Mouse (Mus musculus) urinary bladder, postnatal 36 days (tissue): ENCODE measurements around the gene Mrpl48.

Experiments
- DNase-seq, 2 experiments: peaks; one replicate each; pipeline ENCODE4 v3.0.0; 2022; ENCODE audit warnings: low spot score in 2 of 2, mixed read lengths in 1 of 2

Mrpl48 gene

DNA sequence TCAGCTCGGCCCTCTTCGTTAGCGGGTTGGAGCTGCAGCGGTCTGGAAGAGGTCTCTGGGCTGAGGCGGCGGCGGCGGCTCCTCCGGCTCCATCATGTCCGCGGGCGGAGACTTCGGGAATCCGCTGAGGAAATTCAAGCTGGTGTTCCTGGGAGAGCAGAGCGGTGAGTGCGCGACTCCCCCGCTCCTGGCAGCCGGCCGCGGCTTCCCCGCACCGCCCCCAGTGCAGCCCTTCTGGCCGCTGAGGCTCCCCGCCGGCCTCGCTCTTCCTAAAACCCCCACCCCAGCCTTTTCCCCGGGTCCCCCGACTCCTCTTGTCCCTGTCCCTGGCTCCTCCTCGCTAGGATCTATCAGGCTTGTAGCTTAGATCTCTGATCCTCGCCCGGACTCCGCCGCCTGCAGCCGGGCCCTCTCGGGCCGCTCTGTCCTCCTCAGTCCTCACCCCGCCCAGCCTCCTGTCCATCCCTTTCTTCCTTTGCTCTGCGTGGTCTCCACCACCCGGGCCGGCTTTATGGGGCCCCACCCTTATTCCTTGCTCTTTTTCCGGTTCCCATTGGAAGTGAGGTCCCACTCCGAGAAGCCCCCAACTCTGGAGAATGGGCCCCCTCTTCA, at the start of gene Mrpl48:
TSS of gene Mrpl48 (minus strand) at position 172 of the 612 bp plus-strand sequence.
- peak; percentile 28 to 63 for DNase-seq

DNA sequence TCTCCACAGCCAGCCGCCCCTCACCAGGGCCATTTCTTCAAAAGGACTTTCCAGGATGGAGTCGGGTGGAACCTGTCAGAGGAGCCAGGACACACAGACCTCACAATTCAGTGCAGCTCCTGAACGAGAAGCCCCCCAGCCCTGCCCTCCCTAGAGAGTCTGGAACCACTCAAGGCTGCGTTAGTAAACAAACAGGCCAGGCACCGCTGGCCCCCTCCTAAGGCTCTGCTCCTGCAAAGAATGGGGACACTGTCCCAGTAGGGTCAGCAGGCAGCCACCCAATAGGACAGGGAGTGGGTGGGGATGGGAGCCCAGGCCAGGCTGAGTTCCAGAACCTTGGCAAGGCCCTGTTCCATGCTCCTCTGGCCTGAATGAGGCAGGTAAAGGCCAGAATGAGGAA, 48.6 kb upstream of the Mrpl48 start:
- DNase-seq, result no peak

DNA sequence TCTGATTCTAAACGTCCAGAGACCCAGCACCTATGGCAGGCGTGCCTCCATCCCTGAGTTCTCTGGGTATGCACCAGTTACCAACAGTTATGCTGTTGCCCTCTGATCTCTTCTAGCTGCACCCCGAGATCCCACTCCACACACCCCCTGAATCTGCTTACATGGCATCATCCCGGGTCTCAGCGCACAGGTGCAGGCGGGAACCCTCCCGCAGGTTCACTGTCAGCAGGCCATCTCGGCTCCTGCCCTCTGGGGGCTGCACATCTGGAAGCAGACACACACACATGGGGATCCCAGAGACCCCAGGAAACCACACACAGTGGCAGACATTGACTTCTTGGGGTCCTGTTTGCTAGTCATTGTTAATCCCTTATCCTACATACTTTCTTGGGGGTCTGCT, 46.3 kb upstream of the Mrpl48 start:
- no peak for DNase-seq

DNA sequence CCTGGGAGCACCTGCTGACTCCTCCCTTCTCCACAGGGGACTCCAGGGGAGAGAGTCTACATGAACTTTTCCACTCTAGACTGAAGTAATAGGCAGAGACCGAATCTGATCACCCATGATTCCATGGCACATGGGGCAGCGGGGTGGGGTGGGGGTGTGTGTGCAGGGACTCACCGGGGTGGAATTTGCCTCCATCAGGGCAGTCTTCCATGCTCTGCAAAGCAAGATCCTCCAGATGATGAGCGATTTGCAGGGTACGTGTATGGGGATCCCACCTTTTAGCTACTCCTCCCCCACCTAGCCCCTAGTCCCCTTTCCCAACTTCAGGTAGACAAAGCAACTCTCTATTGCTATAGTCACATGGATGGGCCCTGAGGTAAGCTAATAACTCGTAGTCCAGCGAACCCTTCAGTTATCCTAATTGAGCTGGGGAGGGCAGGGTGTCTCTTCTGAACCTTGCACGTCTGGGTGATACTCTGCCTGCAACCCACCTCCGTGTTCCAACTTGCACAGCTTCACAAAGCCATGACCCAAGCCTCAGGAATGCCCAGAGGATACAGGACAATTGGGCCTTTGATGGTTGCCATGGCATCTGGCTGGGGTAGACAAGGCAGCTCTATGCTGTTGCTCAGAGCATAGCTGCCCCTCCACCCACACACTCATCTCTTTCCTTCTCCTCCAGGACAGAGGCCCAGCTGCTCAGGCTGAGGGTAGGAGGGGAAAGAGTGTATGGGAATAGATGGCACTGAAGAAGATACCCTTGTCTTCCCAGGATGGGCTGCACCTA, 45.6 kb upstream of the Mrpl48 start:
- DNase-seq, result no peak

DNA sequence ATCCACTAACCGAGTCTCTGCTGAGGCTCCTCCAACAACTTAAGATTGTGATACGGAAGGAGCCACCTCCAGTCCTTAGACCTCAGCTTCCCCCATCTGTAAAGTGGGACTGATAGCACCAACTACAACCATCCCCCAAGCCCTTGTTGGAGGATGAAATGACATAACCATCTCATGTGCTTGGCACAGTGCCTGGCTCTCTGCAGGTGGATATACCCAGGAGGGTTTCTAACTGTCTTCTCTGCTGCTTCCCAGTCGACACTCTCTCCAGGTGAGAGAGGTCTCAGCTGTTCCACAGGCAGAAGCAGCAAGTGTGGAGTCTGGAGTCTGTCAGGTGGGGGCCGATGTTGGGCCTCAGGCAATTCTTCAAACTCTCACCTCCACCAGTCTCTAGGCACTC, 42.9 kb upstream of the Mrpl48 start:
- DNase-seq, result no peak

DNA sequence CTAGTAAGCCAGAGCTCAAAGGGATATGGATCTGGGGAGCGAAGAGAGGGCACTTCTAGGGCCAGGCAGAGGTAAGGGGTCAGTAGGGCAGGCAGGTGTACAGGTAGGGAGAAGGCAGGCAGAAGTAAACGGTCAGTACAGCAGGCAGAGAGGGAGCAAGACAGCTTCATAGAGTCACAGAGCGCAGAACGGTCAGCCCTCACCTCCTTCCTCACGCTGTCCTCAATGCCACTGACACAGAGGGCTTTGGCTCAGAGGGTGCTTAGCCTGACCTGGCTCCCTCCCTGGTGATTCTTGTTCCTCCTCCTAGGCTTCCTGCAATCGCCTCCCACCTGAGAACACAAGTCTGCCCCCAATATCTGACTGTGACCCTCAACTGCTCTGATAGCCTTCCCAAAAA, 42.3 kb upstream of the Mrpl48 start:
- DNase-seq, result no peak

DNA sequence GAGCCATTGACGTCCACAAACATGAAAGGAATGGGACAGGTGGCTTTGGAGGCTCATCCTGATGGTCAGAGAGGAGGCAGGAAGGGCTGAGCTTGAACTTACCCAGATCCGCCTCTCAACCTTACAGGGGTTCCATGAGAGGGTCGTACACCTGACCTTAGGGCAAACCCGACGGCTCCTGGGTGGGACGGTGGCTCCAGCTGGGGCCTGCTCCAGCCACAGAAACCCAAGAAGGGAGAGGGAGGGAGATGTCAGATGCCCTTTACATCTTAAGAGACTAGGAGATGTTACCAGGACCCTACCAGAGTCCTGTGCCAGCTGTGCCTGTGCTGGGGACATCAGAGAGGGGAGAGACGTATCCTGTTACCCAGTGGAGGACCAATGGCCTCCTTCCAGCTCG, 41.7 kb upstream of the Mrpl48 start:
- DNase-seq, result no peak

DNA sequence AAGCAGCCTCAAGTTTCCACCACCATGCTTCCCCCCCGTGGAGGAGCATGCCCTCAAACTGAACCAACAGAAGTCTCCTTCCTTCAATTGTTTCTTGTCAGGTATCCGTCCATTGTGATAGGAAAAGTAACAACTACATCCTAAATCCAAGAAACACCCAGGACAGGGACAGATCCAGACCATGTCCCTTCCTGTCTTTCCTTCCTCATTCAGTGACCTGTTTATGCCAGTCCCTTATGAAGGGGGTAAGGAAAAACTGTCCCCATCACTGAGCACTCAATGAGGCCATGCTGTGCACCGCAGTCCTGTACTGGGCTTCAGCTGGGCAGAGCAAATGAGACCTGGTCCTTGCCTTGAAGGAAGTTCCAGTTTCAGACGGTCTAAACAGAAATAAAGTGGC, 41.0 kb upstream of the Mrpl48 start:
- no peak for DNase-seq

DNA sequence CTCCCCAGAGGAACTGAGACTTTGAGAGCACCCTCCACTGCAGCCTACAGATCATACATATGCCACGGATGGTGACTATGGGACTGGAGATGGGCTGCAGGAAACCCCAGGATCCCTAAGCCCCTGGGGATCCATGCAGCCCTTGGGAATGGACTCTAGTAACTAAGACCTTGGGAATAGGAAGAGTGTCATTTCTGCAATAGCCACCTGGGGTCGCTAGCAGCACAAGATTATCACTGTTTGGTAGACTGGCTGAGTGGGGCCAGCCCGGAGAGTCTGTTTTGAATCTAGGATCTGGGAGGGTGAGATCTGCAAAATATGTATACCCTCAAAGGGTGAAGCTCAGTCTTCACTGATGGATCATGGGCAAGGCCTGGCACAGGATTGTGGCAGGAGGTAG, 37.0 kb upstream of the Mrpl48 start:
- peak; percentile 33 to 39 for DNase-seq

DNA sequence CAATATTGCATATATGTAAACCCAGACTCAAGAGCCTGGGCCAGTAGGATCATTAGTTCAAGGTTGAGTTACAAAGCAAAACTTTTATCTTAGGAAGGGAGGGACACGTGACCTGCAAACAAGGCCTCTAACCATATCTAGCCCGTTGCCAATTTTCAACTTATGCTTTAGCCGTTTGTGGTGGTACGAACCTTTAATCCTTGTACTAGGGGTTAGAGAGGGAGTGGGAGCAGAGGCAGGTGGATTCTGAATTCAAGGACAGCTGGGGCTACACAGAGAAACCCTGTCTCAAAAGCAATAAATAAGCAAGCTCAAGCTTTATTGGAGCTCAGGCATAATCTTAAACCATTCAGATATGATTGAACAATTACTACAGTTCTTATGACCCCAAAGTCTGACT, 34.3 kb upstream of the Mrpl48 start:
- no peak for DNase-seq

DNA sequence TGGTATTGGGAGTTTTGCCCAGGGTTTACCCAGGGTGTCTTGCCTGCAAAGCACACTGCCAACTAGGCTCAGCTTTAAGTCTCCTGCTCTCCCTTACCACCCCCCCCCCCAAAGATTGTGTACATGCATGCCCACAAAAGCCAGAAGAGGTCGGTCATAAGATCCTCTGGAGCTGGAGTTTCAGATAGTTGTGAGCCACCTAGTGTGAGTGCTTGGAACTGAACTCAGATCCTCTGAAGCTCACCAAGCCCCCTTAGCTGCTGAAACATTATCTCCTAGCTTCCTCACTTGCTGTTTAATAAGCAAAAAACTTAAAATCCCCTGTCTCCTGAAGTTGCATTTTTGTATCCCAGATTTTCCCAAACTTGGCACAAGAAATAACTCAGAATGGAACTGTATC, 29.6 kb upstream of the Mrpl48 start:
- no peak for DNase-seq

DNA sequence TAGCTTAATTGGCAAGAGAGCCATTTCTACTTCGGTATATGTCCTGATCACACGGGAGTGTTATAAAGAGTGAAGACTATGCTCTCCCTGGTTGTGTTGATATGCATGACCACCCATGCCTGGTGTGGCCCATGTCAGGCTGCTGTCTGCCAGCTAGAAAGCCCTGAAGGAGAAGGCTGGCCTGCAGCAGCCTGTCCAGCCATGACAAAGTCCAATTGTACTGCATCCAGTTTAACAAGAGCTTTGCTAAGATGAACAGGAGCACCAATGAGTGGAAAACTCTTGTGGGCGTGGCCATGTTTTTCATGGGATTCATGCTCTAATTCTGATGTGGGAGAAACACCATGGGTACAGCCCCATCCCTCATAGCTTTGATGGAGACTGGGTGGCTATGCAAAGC, 16.4 kb upstream of the Mrpl48 start:
- DNase-seq, result no peak

DNA sequence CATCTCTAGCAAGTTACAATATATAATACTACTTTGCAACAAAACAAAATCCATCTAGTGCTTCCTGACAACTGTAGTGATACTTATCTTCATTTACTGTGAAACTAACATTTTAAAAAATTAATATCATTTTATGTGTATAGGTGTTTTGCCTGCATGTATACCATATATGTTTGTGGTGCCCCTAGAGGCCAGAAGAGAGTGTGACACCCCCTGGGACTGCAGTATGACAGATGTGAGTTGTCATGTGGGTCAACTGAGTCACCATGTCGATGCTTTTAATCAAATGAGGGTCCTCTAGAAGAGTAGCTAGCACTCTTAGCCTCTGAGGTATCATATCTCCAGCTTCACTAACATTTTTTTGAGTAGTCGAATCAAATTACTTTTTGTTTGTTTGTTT, 14.2 kb upstream of the Mrpl48 start:
- no peak for DNase-seq

DNA sequence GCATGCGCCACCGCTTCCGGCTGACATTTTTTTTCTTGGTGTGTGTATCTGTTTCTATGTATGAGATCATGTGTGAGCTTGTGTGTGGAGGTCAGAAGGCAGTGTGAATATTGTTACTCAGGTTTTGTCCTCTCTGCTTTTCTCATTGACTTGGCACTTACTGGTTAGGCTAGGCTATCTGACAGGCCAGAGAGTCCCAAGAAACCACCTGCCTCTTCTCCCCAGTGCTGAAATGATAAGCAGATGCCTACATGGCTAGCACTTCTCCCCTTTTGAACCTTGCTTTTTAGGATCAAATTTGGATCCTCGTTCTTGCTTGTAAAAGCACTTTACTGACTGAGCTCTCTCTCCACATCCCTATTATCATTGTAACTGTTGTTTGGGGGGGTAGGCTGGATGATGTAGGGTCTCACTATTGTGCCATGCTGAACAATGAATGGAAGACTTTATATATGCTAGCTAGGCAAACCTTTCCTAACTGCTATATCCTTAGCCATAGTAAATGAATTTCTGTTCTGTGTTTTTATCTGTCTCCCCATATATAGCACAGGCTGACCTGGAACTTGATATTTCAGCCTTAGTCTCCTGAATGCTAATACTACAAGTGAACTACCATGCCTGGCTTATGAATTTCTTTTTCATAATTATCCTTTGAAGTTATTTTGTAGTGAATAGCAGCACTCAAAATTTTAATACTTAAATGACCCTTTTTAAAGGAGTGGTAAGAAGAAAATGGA, 8.2 kb upstream of the Mrpl48 start:
- no peak for DNase-seq

DNA sequence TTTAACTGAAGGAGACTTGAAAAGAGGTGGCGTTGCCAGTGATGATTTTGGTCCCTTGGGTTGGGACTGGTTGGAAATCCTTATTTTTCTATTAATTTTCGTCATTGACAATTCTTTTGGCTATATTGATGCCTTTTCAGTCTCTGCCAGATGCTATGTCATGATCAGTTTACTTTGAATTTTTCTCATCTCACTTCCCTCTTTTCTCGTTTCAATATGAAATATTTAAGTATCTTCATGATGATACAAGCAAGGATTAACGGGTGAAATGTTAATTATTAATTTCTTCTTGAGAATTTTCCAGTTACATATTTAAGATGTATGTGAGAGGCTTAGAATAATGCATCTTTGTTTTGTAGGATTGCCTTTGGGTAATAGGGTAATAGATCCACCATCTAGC, 809 bp upstream of the Mrpl48 start:
- no peak for DNase-seq

DNA sequence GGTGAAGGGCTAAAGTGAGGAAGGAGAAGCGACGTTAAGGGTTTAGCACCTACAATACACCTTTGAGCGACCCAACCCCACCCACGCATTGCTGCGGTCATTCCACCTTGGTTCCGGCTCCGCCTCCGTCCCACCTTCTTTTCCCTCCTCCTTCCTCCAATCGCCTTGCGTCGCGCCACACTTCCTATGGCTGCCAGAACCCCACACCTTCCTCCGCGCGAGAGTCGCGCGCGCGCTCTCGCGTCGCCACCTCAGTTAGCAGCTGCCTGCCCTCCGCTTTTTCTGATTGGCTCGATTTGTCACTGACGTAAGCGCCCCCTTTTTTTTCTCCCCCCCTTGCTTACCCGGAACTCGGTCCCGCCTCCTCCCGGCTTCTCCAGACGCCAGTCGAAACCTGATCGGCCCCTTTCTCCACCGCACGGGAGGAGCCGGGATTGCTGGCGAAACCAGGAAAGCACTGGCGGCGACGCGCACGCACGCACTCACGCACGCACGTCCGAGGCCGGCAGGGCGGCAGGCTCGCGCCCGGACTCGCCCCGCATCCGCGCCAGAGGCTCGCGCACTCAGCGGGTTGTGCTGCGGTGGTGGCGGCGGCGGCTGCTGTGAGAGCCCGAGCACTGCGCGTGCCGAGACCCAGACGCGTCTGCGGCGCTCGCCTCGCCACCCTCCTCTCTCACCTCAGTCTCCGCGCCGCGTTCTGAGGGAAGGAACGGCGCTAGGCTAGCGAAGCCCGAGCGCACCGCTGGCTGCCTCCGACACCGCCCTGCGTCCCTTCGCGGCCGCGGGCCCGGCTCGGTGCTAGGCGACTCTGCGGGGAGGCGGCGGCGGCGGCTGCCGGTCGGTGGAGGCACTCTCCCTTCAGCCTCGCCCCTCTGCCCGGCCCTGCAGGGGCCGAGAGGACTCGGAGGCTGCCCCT, 629 bp downstream of the Mrpl48 start, which contains the start of gene Rab6a:
TSS of gene Rab6a (plus strand) at position 197 of the 916 bp plus-strand sequence.
- peak; percentile 96 to 98 for DNase-seq

DNA sequence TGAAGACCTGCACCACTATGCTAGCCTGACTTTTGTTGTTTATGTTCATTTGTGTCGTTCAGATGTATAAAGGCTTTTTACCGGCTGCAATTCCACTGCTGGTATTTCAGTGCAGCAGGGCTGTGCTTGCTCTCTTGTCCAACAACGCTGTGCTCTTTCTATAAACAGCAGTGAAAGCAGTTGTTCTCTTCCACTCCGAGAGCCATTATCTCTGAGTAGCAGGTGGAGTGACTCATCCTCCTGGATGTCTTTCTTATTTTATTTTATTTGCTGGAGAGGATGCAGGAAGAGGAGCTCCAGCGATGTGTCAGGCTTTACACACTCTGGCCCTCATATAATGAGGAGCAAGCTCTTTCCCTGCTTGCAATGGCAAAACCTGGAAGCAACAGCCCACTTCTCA, 7.9 kb downstream of the Mrpl48 start:
- DNase-seq, result no peak

DNA sequence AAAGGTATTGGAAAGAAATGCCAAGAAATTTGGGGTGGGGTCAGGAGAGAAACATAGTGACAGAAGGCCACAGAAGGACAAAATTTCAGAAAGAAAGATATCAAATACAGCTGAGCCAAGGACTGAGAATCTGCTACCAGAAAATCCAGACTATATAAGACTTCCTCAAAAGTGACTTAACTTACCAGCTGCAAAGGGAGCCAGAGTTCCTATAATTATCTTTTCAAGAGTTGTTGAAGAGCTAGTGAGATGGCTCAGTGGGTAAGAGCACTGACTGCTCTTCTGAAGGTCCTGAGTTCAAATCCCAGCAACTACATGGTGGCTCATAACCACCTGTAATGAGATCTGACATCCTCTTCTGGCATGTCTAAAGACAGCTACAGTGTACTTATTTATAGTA, 14.8 kb downstream of the Mrpl48 start:
- DNase-seq, result no peak

DNA sequence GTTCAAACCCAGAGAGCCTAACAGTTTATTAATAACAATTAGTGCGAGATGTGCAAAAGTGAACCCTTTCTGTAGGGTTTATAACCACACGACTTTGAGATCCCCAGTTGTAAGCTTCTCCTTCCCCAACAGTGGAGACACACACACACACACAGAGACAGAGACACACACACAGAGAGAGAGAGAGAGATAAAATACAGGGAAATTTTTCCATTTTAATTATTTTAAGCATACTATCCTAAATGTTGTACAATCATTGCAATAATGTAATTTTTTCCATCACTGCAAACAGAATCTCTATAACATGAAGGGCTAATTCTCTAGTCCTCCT, 16.6 kb downstream of the Mrpl48 start:
- DNase-seq, result no peak

DNA sequence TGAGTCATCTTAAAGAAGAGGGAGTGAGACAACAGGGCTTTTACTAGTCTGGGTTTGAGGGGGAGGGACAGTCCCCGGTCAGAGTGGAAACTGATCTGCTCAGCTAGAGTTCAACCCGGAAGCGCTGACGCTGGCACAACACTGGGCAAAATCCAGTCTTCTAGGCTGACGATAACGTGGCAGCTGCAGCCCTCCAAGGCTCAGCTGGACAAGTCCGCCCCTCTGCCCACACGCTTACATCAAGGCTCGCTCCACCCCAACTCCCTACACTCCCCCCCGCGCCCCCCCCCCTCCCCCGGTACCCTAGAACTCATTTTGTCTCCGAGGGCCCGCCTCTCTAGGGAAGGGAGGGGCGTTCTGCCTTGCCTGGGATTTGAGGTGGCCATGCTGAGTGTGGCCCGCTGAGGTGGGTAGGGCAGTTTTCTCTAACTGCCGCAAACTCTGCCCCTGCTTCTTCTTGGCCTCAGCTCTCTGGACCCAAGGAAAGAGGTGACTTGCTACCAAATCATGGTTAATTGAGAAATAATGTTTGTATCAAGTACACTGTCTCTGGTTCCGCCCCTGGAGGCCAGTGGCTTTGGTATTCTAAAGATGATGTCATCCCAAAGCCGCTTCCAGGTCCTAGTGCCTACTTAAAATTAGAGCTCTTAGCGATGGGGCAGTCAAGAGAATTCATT, 17.1 kb downstream of the Mrpl48 start:
- peak; percentile 82 for DNase-seq

DNA sequence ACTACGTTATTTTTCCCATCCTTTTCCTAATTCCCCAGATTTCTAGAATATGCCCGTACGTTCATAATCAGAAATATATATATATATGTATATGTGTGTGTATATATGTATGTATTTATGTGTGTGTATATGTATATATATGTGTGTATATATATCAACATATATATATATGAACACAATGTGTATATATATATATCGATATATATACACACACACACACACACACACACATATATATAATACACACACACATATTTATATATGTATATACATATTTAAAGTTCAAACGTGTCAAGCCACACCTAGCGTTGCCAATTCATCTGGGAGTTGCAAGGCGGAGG, 17.6 kb downstream of the Mrpl48 start:
- no peak for DNase-seq

DNA sequence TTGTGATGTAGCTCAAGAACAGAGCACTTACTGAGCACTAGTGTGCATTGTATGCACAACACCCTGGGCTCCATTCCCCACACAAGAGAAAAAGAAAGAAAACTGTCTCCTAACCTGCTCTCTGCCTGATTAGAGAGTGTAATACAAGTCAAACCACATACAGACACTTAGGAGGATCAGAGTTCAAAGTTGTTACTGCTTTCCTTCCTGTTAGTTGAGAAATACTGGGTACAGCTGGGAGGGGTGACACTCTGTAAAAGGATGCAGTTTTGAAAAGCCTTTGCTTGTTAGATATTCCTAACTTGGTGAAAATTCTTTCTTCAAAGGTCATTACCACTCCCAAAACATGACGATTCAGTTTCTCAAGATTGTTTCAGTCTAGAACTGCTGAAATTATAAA, 18.3 kb downstream of the Mrpl48 start:
- DNase-seq, result no peak
